Mouse (Mus musculus) kidney, embryonic 15.5 days (tissue): ENCODE results near the gene Zbtb20. TPM values are rescaled to one million over a fixed set of nuclear protein-coding genes. Genes with fewer than 3 reads are reported as not detected.

ENCODE experiments used
- ATAC-seq: fragments of 200-750 bp; cut with Nextera tagmentation; replicated peaks from 2 replicates; pipeline ENCODE4 v1.8.0; 2017; ENCODE audit warnings: moderate TSS enrichment; ENCODE audit not compliant: low FRiP score
- H3K27ac ChIP-seq: fragments of 300-500 bp; sonication (generic); 2 replicates; pipeline ENCODE4 v1.5.1; 2015; ENCODE audit warnings: mild to moderate bottlenecking, inconsistent platforms
- H3K27me3 ChIP-seq: fragments of 300-500 bp; sonication (generic); 2 replicates; pipeline ENCODE4 v1.6.1; 2015; ENCODE audit warnings: inconsistent platforms
- H3K36me3 ChIP-seq: fragments of 300-500 bp; sonication (generic); 2 replicates; pipeline ENCODE4 v1.6.1; 2015; ENCODE audit warnings: inconsistent platforms
- H3K4me1 ChIP-seq: fragments of 300-500 bp; sonication (generic); 2 replicates; pipeline ENCODE4 v1.6.1; 2015; ENCODE audit warnings: inconsistent platforms
- H3K4me2 ChIP-seq: fragments of 300-500 bp; sonication (generic); 2 replicates; pipeline ENCODE4 v1.6.1; 2015; ENCODE audit warnings: moderate library complexity, mild to moderate bottlenecking, inconsistent platforms
- H3K4me3 ChIP-seq: fragments of 300-500 bp; sonication (generic); replicated peaks from 2 replicates; pipeline ENCODE4 v1.5.1; 2015; ENCODE audit warnings: mild to moderate bottlenecking, inconsistent platforms
- H3K9ac ChIP-seq: fragments of 300-500 bp; sonication (generic); 2 replicates; pipeline ENCODE4 v1.6.1; 2015; ENCODE audit warnings: mild to moderate bottlenecking, inconsistent platforms
- H3K9me3 ChIP-seq: fragments of 300-500 bp; sonication (generic); replicated peaks from 2 replicates; pipeline ENCODE4 v1.6.1; 2016; ENCODE audit warnings: inconsistent platforms
- WGBS: fragments of 180-500 bp; shearing (Covaris S2); methylation state at CpG from one replicate; pipeline ENCODE4 v1.1.7; 2015; ENCODE audit warnings: mixed read lengths; 5-methylcytosine and 5-hydroxymethylcytosine counted together
- polyA plus RNA-seq: library from polyadenylated mRNA; unstranded; fragments of >200 nt; fragmentation: Nextera tagmentation; extraction: Ambion mirVana; gene quantifications from 2 replicates; pipeline ENCODE4 v1.2.1, GENCODE M21; 2015

Gene Zbtb20
- polyA plus RNA-seq, 1 experiment from 2014 or later, result 41.2 TPM

DNA sequence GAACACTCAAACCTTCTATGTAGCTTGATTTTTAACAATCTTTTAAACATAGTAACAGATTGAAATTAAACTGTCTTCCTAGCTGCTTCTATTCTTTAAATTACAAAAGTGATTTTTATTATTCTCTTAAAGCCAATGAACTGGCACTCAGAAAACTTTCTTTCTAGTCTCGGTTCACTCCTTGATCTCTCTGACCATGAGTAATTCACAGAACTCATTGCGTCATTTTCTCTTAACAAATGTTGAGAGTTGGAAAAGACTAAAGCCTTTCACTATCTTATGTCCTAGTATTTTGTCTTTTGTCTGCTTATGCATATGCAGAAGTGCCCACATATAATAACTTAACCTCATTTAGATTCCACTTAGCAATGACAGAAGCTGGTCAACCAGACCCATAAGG lies 525.3 kb downstream of the Zbtb20 start:
- no peak for ATAC-seq
- Histone ChIP-seq H3K4me2 (no peak overlapping the region), H3K36me3 (no peaks in the 10 kb centered on the region), H3K27ac (no peak overlapping the region), H3K9ac (no peak overlapping the region), H3K4me1 (no peaks in the 10 kb centered on the region), H3K9me3 (no peaks in the 10 kb centered on the region), H3K4me3 (no peak overlapping the region), H3K27me3 (no peaks in the 10 kb centered on the region)
- 75% methylated on average over 2 of the region's 2 CpGs for WGBS

- H3K36me3 ChIP-seq, result no peaks in the 10 kb centered on the region
- no peaks in the 10 kb centered on the region for H3K27me3 ChIP-seq
- no peaks in the 10 kb centered on the region for H3K9me3 ChIP-seq
- H3K27ac ChIP-seq, result peak overlapping the region; percentile 37; the same call in 1 of the 2 replicates
- no peak overlapping the region for H3K4me2 ChIP-seq
- H3K4me3 ChIP-seq, result no peak overlapping the region
- peaks cover 8% of the 10 kb centered on the region; the same call in 1 of the 2 replicates for H3K4me1 ChIP-seq
- 61% methylated on average over 4 of the region's 4 CpGs for WGBS
- ATAC-seq, result no peak
- no peak overlapping the region for H3K9ac ChIP-seq
Measured at GRCm38 (mm10) chr16:43402888-43403287, 527.2 kb downstream of the Zbtb20 start.

- no peak overlapping the region for H3K4me2 ChIP-seq
- 86% methylated on average over 3 of the region's 3 CpGs for WGBS
- no peak for ATAC-seq
Measured at GRCm38 (mm10) chr16:43405089-43405488, 529.4 kb downstream of the Zbtb20 start.

DNA sequence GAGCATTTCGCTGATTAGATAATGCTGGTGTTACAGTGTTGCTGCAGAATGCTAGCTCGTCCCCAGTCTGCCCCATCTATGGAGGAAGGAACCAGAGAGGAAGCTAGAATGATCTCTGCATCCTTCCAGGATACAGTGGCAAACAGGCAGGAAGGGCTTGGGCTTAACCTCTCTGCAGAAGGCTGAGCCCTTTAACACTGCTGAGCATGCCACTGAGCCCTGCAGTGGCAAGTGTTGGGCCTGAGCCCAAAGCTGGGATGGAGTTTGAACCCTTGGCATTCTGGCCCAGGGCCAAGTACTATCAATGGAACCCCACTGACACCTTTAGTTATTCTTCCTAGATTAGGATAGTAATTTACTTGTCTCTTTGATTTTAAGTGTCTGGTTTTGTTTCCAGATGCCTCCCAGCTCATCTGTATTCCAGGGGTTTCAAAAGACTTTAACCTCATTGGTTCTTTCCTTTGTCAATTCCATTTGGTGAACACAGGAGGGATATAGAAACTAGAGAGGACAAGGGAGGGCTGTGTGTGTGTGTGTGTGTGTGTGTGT lies 532.0 kb downstream of the Zbtb20 start:
- H3K4me1 ChIP-seq, result peaks cover 20% of the 10 kb centered on the region
- 63% methylated on average over 2 of the region's 2 CpGs for WGBS
- H3K9ac ChIP-seq, result no peak overlapping the region
- H3K27ac ChIP-seq, result 0 out of 2 replicates have a peak overlapping the region, but pooled peaks have one; percentile 27
- H3K4me2 ChIP-seq, result no peak overlapping the region
- no peaks in the 10 kb centered on the region for H3K27me3 ChIP-seq
- H3K4me3 ChIP-seq, result no peak overlapping the region
- ATAC-seq, result 0 out of 2 replicates have a peak, but pooled peaks have one; percentile 52
- H3K9me3 ChIP-seq, result no peaks in the 10 kb centered on the region
- H3K36me3 ChIP-seq, result no peaks in the 10 kb centered on the region

More at GRCm38 (mm10) chr16:43405089-43405488, 529.4 kb downstream of the Zbtb20 start:
- Histone ChIP-seq H3K4me1 (peaks cover 20% of the 10 kb centered on the region), H3K27me3 (no peaks in the 10 kb centered on the region), H3K36me3 (no peaks in the 10 kb centered on the region), H3K9ac (no peak overlapping the region), H3K9me3 (no peaks in the 10 kb centered on the region), H3K4me3 (no peak overlapping the region), H3K27ac (no peak overlapping the region)

- Histone ChIP-seq H3K4me1 (peaks cover 20% of the 10 kb centered on the region), H3K27ac (no peak overlapping the region), H3K9me3 (no peaks in the 10 kb centered on the region), H3K27me3 (no peaks in the 10 kb centered on the region), H3K4me3 (no peak overlapping the region), H3K4me2 (no peak overlapping the region), H3K9ac (no peak overlapping the region), H3K36me3 (no peaks in the 10 kb centered on the region)
- no peak for ATAC-seq
- WGBS, result 84% methylated on average over 5 of the region's 5 CpGs
Measured at GRCm38 (mm10) chr16:43408622-43409021, 532.9 kb downstream of the Zbtb20 start.

GRCm38 (mm10) chr16:43409108-43409909 lies 533.6 kb downstream of the Zbtb20 start:
- no peaks in the 10 kb centered on the region for H3K27me3 ChIP-seq
- no peak overlapping the region for H3K9ac ChIP-seq
- no peak for ATAC-seq
- H3K36me3 ChIP-seq, result no peaks in the 10 kb centered on the region
- no peaks in the 10 kb centered on the region for H3K9me3 ChIP-seq
- peak overlapping the region; percentile 48 for H3K27ac ChIP-seq
- no peak overlapping the region for H3K4me3 ChIP-seq
- H3K4me1 ChIP-seq, result peaks cover 20% of the 10 kb centered on the region
- 37% methylated on average over 4 of the region's 4 CpGs for WGBS
- no peak overlapping the region for H3K4me2 ChIP-seq

DNA sequence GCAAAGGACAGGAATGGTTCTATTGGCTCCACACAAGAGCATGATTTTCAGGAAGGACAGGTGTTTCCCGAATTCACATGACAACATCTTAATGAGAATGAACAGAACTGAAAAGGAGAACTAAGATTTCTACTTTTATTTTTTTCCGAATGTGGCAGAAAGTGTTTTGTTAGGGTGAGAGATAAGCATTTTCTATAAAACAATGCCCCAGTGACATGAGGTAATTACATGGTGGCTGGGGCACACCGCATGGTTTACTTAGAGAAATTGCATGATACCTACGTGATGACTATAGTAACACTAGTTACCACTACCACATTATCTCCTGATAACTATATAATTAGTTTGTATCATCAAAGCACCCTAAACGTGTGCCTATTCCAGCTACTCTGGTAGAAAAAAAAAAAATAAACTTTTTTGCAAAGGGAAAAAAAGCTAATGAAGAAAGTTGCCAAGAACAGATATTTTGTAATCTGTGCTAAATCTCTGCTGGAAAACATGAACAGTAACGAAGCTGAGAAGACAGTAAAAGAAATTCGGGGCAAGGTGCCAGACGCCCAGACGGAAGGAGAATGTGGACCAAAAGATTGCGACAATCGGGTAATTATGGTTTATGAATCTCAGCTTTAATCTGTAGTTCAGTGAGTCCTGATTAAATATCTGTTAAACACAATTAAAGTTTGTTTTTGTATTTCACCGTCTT lies 534.4 kb downstream of the Zbtb20 start:
- Histone ChIP-seq H3K27me3 (no peaks in the 10 kb centered on the region), H3K4me1 (peaks cover 20% of the 10 kb centered on the region), H3K4me3 (no peak overlapping the region)

DNA sequence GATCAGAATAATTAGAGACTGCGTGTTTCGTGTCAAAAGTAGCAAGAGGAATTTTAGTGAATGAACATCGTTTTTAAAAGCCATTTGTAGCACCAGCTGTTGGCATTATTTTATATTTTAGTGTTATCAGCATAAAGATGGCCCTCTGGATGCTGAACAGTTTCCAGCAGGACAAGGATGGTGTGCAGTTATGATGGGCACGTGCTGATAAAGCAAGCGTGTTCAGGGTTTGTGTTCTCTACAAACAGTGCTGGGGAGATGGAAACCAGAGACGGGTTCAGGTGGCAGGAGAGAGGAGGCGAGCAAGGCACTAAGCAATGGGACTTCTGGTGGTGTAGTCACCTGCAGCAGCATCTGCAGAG lies 534.9 kb downstream of the Zbtb20 start:
- ATAC-seq, result no peak
- WGBS, result 86% methylated on average over 7 of the region's 7 CpGs
- H3K4me1 ChIP-seq, result peaks cover 20% of the 10 kb centered on the region

More for the DNA sequence above, 534.4 kb downstream of the Zbtb20 start:
- ATAC-seq, result no peak
- Histone ChIP-seq H3K27ac (no peak overlapping the region), H3K36me3 (no peaks in the 10 kb centered on the region), H3K9me3 (no peaks in the 10 kb centered on the region), H3K9ac (no peak overlapping the region), H3K4me2 (no peak overlapping the region)
- 78% methylated on average over 12 of the region's 12 CpGs for WGBS

DNA sequence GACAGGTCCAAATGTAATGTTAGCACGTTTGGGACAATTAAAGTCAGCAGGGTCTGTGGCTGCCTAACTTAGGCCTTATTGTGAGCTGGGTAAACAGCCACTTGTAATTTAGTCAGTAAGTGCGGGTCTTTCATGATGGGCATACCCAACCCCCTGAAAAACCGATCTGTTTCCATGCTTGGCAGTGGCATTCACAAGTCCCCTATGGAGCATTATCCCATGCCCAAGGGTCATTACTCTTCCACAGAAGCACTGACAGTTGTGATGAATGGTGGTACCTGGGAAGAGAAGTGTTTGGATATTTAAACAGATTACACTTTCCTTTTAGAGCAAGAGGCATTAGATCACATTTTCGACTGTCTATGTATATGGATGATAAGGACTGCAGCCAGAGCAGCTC lies 540.2 kb downstream of the Zbtb20 start:
- no peaks in the 10 kb centered on the region for H3K9me3 ChIP-seq
- no peaks in the 10 kb centered on the region for H3K4me1 ChIP-seq
- H3K27ac ChIP-seq, result no peak overlapping the region
- no peaks in the 10 kb centered on the region for H3K36me3 ChIP-seq
- ATAC-seq, result no peak
- 55% methylated on average over 4 of the region's 4 CpGs for WGBS
- no peaks in the 10 kb centered on the region for H3K27me3 ChIP-seq
- H3K4me2 ChIP-seq, result no peak overlapping the region
- no peak overlapping the region for H3K4me3 ChIP-seq
- H3K9ac ChIP-seq, result no peak overlapping the region

More for the DNA sequence above, 534.9 kb downstream of the Zbtb20 start:
- no peaks in the 10 kb centered on the region for H3K9me3 ChIP-seq
- no peak overlapping the region for H3K4me2 ChIP-seq
- H3K9ac ChIP-seq, result no peak overlapping the region
- H3K27me3 ChIP-seq, result no peaks in the 10 kb centered on the region
- no peaks in the 10 kb centered on the region for H3K36me3 ChIP-seq
- no peak overlapping the region for H3K4me3 ChIP-seq
- no peak overlapping the region for H3K27ac ChIP-seq

DNA sequence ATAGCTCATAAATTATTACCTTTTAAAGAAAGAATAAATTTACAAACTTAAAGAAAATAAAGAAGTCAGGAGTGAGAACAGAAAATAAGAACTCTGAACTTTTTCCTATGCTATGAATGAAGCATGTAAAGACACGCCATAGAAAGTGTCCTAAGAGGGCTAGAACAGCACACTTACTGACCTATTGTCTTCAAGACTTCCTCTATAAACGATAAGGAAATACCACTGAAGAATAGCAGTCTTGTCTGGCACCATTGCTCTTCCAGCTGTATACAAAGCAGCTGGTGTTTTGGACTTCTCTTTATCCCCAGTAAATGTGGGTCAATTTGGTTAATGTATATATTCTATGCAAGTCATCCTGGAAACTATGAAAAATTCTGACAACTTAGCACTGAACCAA lies 544.2 kb downstream of the Zbtb20 start:
- Histone ChIP-seq H3K27me3 (no peaks in the 10 kb centered on the region), H3K9ac (no peak overlapping the region), H3K9me3 (no peaks in the 10 kb centered on the region), H3K27ac (no peak overlapping the region), H3K4me2 (no peak overlapping the region), H3K4me1 (no peaks in the 10 kb centered on the region), H3K36me3 (no peaks in the 10 kb centered on the region; the same call in 1 of the 2 replicates), H3K4me3 (no peak overlapping the region)
- no peak for ATAC-seq
- 56% methylated on average over 2 of the region's 2 CpGs for WGBS

DNA sequence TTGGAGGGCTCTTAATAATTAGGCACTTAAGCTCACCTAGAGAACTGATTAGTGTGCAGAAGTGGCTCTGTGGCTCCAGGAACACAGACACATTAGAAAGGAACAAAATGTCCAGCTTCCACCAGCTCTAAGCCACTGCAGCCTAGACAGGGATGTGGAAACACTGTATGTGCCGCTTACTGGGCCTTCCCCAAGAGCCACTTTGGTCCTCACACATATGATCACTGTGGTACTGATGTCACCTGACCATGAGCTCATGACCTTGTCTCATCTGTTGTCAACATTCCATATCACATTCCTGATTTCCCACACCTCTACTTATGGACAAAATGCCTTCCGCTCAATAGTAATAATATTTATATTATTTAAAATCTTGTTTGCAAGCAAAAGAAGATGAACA lies 553.3 kb downstream of the Zbtb20 start:
- no peaks in the 10 kb centered on the region for H3K9me3 ChIP-seq
- no peak for ATAC-seq
- 90% methylated on average over 2 of the region's 2 CpGs for WGBS
- H3K36me3 ChIP-seq, result no peaks in the 10 kb centered on the region
- no peak overlapping the region for H3K4me2 ChIP-seq
- H3K4me3 ChIP-seq, result no peak overlapping the region
- H3K4me1 ChIP-seq, result 0 out of 2 replicates have a peak, but pooled peaks cover 4% of the 10 kb centered on the region
- H3K27me3 ChIP-seq, result no peaks in the 10 kb centered on the region
- no peak overlapping the region for H3K9ac ChIP-seq
- H3K27ac ChIP-seq, result no peak overlapping the region

DNA sequence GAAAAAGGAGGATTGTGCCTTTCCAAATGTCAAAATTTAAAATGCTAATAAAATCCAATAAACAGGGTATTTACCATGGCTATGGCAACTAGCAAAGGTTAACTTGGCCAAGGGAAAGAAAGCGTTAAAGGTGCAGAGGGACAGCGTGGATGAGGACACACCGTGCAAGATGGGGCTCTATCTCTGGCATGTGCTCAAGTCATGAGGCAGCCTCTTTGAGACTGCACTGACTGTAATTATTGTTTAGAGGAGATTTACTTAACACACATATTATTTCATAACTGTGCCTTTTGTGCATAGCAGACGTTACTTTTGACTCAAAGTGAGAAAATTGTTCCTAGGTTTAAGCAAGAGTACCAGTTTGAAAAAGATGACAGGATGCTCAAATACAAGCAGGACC lies 554.3 kb downstream of the Zbtb20 start:
- no peak overlapping the region for H3K27ac ChIP-seq

More for the DNA sequence above, 554.3 kb downstream of the Zbtb20 start:
- no peaks in the 10 kb centered on the region for H3K9me3 ChIP-seq
- no peaks in the 10 kb centered on the region for H3K27me3 ChIP-seq
- no peak for ATAC-seq
- H3K4me3 ChIP-seq, result no peak overlapping the region
- 0 out of 2 replicates have a peak, but pooled peaks cover 4% of the 10 kb centered on the region for H3K4me1 ChIP-seq
- H3K36me3 ChIP-seq, result no peaks in the 10 kb centered on the region
- 86% methylated on average over 4 of the region's 4 CpGs for WGBS
- H3K4me2 ChIP-seq, result no peak overlapping the region
- no peak overlapping the region for H3K9ac ChIP-seq
